Mouse (Mus musculus) ES-E14 (cell line): ENCODE data around the gene Vars. TPM values are rescaled to one million over a fixed set of nuclear protein-coding genes. Genes with fewer than 3 reads are reported as not detected.
A peak's percentile ranks its signal among the peaks of the same experiment; 100 is the strongest.
"Not testable (repeated sequence)": the region's sequence is repeated elsewhere in the genome, so short reads cannot be mapped to it uniquely, and the experiment has no call there.

Experiments
- DNase-seq: peaks from one replicate; pipeline ENCODE4 v3.0.0-alpha.2; 2013; ENCODE audit warnings: low read depth, low spot score
- H3K27ac ChIP-seq: 2 replicates; pipeline ENCODE4 v1.5.1; 2012; ENCODE audit warnings: low read depth, mild to moderate bottlenecking, low read length, moderate library complexity, mixed read lengths; ENCODE audit not compliant: poor library complexity, insufficient read depth, severe bottlenecking
- H3K36me3 ChIP-seq: 2 replicates; pipeline ENCODE4 v1.6.1; 2012; ENCODE audit warnings: mild to moderate bottlenecking, low read length, moderate library complexity, mixed read lengths; ENCODE audit not compliant: control insufficient read depth, poor library complexity, insufficient read depth, severe bottlenecking
- H3K4me1 ChIP-seq, 2 experiments: fragments of 150-350 bp in 1 of 2; sonication (generic) in 1 of 2; 2 replicates each; pipeline ENCODE4 v1.6.1; 2012; ENCODE audit warnings: low read length in 2 of 2, mild to moderate bottlenecking in 1 of 2, mixed read lengths in 1 of 2; ENCODE audit not compliant: control insufficient read depth in 2 of 2, insufficient read depth in 2 of 2, poor library complexity in 1 of 2
- H3K4me3 ChIP-seq, 2 experiments: fragments of 150-350 bp in 1 of 2; sonication (generic) in 1 of 2; 2 replicates each; pipeline ENCODE4 v1.5.1; 2012; ENCODE audit warnings: low read length in 2 of 2, low read depth in 1 of 2, mild to moderate bottlenecking in 1 of 2, mixed read lengths in 1 of 2; ENCODE audit not compliant: insufficient read depth in 1 of 2, poor library complexity in 1 of 2, severe bottlenecking in 1 of 2
- H3K9ac ChIP-seq: 2 replicates; pipeline ENCODE4 v1.6.1; 2012; ENCODE audit warnings: low read depth, mild to moderate bottlenecking, low read length, mixed read lengths; ENCODE audit not compliant: poor library complexity, insufficient read depth, severe bottlenecking
- H3K9me3 ChIP-seq: fragments of 150-350 bp; sonication (generic); 2 replicates; pipeline ENCODE4 v1.6.1; 2012; ENCODE audit warnings: low read depth, mild to moderate bottlenecking, low read length; ENCODE audit not compliant: control insufficient read depth, insufficient read depth
- CHD2 ChIP-seq: IDR thresholded peaks from 2 replicates; pipeline ENCODE4 v1.6.1; 2014; ENCODE audit warnings: mild to moderate bottlenecking, low read depth, low read length, inconsistent platforms
- HCFC1 ChIP-seq: IDR thresholded peaks from 2 replicates; pipeline ENCODE4 v1.6.1; 2012; ENCODE audit warnings: low read length, inconsistent platforms, borderline replicate concordance; ENCODE audit not compliant: insufficient read depth
- MAFK ChIP-seq: IDR thresholded peaks from 2 replicates; pipeline ENCODE4 v1.6.1; 2014; ENCODE audit warnings: mild to moderate bottlenecking, low read depth, low read length, inconsistent platforms; ENCODE audit not compliant: insufficient read depth
- ZC3H11A ChIP-seq: IDR thresholded peaks from 2 replicates; pipeline ENCODE4 v1.6.1; 2012; ENCODE audit warnings: low read depth, mild to moderate bottlenecking, inconsistent platforms, low read length, borderline replicate concordance
- ZNF384 ChIP-seq: IDR thresholded peaks from 2 replicates; pipeline ENCODE4 v1.6.1; 2012; ENCODE audit warnings: low read depth, low read length, inconsistent platforms
- in situ Hi-C, 2 experiments: fragments of 600-800 bp; cut with MboI; formaldehyde crosslinking; loops; one replicate each; pipeline ENCODE4 v1.15.1; 2025; ENCODE audit warnings: low sequenced_read_pairs in 2 of 2, inconsistent platforms in 1 of 2; ENCODE audit not compliant: unreplicated experiment in 2 of 2
- total RNA-seq: library from RNA; depleted of rRNA; stranded (reverse); fragments of 300-350 nt; gene quantifications from 2 replicates; pipeline ENCODE4 v1.2.3, GENCODE M21; 2012

Vars gene
- total RNA-seq, 1 experiment: 303 TPM

GRCm38 (mm10) chr17:35005158-35005557 is 4.4 kb downstream of the Vars start:
- Histone ChIP-seq H3K9me3 (no peaks in the 10 kb centered on the region), H3K4me1 (peaks cover 10 to 13% of the 10 kb centered on the region in 2 experiments), H3K9ac (no peak overlapping the region), H3K27ac (no peak overlapping the region), H3K36me3 (peaks cover 43% of the 10 kb centered on the region), H3K4me3 (no peak overlapping the region)
- DNase-seq: no peak
- in situ Hi-C loops: loop anchor here in 1 of 2 experiments (25.0 kb wide), 1 partner anchor 107 kb away; the partner anchor contains the start of genes Csnk2b, Gpank1, Ly6g5b and Ly6g5c
- TF ChIP-seq CHD2: no peak
- TF ChIP-seq ZC3H11A: no peak
- no peak for TF ChIP-seq ZNF384
- TF ChIP-seq MAFK: no peak
- TF ChIP-seq HCFC1: no peak

- peak; percentile 66 for TF ChIP-seq ZNF384
- H3K9me3 ChIP-seq, H3K9ac ChIP-seq, DNase-seq, H3K27ac ChIP-seq, H3K4me3 ChIP-seq: not testable (repeated sequence)
- Histone ChIP-seq H3K36me3 (peaks cover 51% of the 10 kb centered on the region), H3K4me1 (peaks cover 10 to 13% of the 10 kb centered on the region in 2 experiments)
- in situ Hi-C loops: loop anchor here in 1 of 2 experiments (25.0 kb wide), 1 partner anchor 106 kb away; the partner anchor contains the start of genes Csnk2b, Gpank1, Ly6g5b and Ly6g5c
Measured at GRCm38 (mm10) chr17:35005902-35006301, 5.1 kb downstream of the Vars start.

- H3K27ac ChIP-seq: no peak overlapping the region
- no peak for DNase-seq
- peaks cover 7 to 13% of the 10 kb centered on the region in 2 experiments for H3K4me1 ChIP-seq
- H3K36me3 ChIP-seq: peaks cover 66% of the 10 kb centered on the region
- no peak for TF ChIP-seq ZC3H11A
- no peak for TF ChIP-seq HCFC1
- no peak for TF ChIP-seq ZNF384
- no peak for TF ChIP-seq CHD2
- TF ChIP-seq MAFK: no peak
- in situ Hi-C loops: loop anchor here in 1 of 2 experiments (25.0 kb wide), 1 partner anchor 105 kb away; the partner anchor contains the start of genes Csnk2b, Gpank1, Ly6g5b and Ly6g5c
- H3K9me3 ChIP-seq: no peaks in the 10 kb centered on the region
- H3K9ac ChIP-seq: no peak overlapping the region
- no peak overlapping the region for H3K4me3 ChIP-seq
Measured at GRCm38 (mm10) chr17:35007387-35007991, 6.7 kb downstream of the Vars start.

GRCm38 (mm10) chr17:35009586-35009985 is 8.8 kb downstream of the Vars start:
- no peak overlapping the region for H3K4me3 ChIP-seq
- in situ Hi-C loops: loop anchor here in 1 of 2 experiments (25.0 kb wide), 1 partner anchor 103 kb away; the partner anchor contains the start of genes Csnk2b, Gpank1, Ly6g5b and Ly6g5c

More at GRCm38 (mm10) chr17:35009586-35009985, 8.8 kb downstream of the Vars start:
- H3K27ac ChIP-seq: no peak overlapping the region
- H3K36me3 ChIP-seq: peaks cover 78% of the 10 kb centered on the region
- no peak for DNase-seq
- H3K9me3 ChIP-seq: no peaks in the 10 kb centered on the region
- TF ChIP-seq ZNF384: no peak
- no peak for TF ChIP-seq ZC3H11A
- TF ChIP-seq MAFK: no peak
- no peak for TF ChIP-seq HCFC1
- TF ChIP-seq CHD2: no peak
- H3K4me1 ChIP-seq: peaks cover 0 to 4% of the 10 kb centered on the region in 2 experiments; a peak in 1 of 4 replicates
- H3K9ac ChIP-seq: no peak overlapping the region
